Mouse (Mus musculus) T-helper 2 cell (primary cell): ENCODE results near the gene Ogfod1.

Experiments used
- in situ Hi-C: fragments of 300-600 bp; cut with MboI, MseI; formaldehyde crosslinking; loops from one replicate; pipeline ENCODE4 v1.15.1; 2025; ENCODE audit warnings: high pct_unique_total_duplicates

Ogfod1 gene

GRCm38 (mm10) chr8:94066121-94066863 lies 29.3 kb downstream of the Ogfod1 start:
- in situ Hi-C loops, result no loop called here

- in situ Hi-C loops, result no loop called here
Observed at GRCm38 (mm10) chr8:94068793-94069192, 31.8 kb downstream of the Ogfod1 start.

- in situ Hi-C loops, result no loop called here
Observed at GRCm38 (mm10) chr8:94076461-94077192, 39.6 kb downstream of the Ogfod1 start.

GRCm38 (mm10) chr8:94087964-94088363 lies 51.0 kb downstream of the Ogfod1 start:
- in situ Hi-C loops, result no loop called here

- in situ Hi-C loops, result no loop called here
Observed at GRCm38 (mm10) chr8:94089715-94090114, 52.7 kb downstream of the Ogfod1 start.

- in situ Hi-C loops, result no loop called here
Observed at GRCm38 (mm10) chr8:94092848-94093247, 55.9 kb downstream of the Ogfod1 start.

- in situ Hi-C loops, result no loop called here
Observed at GRCm38 (mm10) chr8:94094281-94094680, 57.3 kb downstream of the Ogfod1 start.

- in situ Hi-C loops, result loop anchor here (5.0 kb wide), 1 partner anchor 61 kb away; the partner anchor contains the start of genes Nudt21 and Ogfod1
Observed at GRCm38 (mm10) chr8:94098081-94098974, 61.3 kb downstream of the Ogfod1 start, which contains the start of gene Bbs2. Bbs2 (minus strand) TSS chr8:94098928.

GRCm38 (mm10) chr8:94098996-94099395 lies 62.0 kb downstream of the Ogfod1 start:
- in situ Hi-C loops, result loop anchor here (5.0 kb wide), 1 partner anchor 62 kb away; the partner anchor contains the start of genes Nudt21 and Ogfod1

- in situ Hi-C loops, result no loop called here
Observed at GRCm38 (mm10) chr8:94104146-94104545, 67.1 kb downstream of the Ogfod1 start.

- in situ Hi-C loops, result no loop called here
Observed at GRCm38 (mm10) chr8:94107871-94108270, 70.9 kb downstream of the Ogfod1 start.

GRCm38 (mm10) chr8:94109396-94109795 lies 72.4 kb downstream of the Ogfod1 start:
- in situ Hi-C loops, result no loop called here

- in situ Hi-C loops, result no loop called here
Observed at GRCm38 (mm10) chr8:94109835-94110234, 72.8 kb downstream of the Ogfod1 start.

GRCm38 (mm10) chr8:94110526-94111177 lies 73.7 kb downstream of the Ogfod1 start:
- in situ Hi-C loops, result no loop called here

- in situ Hi-C loops, result no loop called here
Observed at GRCm38 (mm10) chr8:94113435-94113834, 76.4 kb downstream of the Ogfod1 start.

GRCm38 (mm10) chr8:94113972-94114371 lies 77.0 kb downstream of the Ogfod1 start:
- in situ Hi-C loops, result no loop called here
